Mouse (Mus musculus) lung, adult 2 months (tissue): ENCODE measurements around the gene Xdh. TPM values are rescaled to one million over a fixed set of nuclear protein-coding genes. Genes with fewer than 3 reads are reported as not detected.

ENCODE experiments used
- DNase-seq: peaks from one replicate; pipeline ENCODE4 v3.0.0; 2022
- H3K4me1 ChIP-seq: fragments of 200-500 bp; 2 replicates; pipeline ENCODE4 v1.6.1; 2011; ENCODE audit warnings: low read length; ENCODE audit not compliant: control insufficient read depth, insufficient read depth
- H3K4me3 ChIP-seq: fragments of 200-500 bp; replicated peaks from 2 replicates; pipeline ENCODE3; 2011; ENCODE audit warnings: low read depth, mild to moderate bottlenecking, control low read depth, low read length; ENCODE audit errors: extremely low read depth
- CTCF ChIP-seq: fragments of 200-500 bp; IDR thresholded peaks from 2 replicates; pipeline ENCODE4 v1.5.1; 2011; ENCODE audit warnings: mild to moderate bottlenecking, low read length, control low read depth; ENCODE audit not compliant: insufficient read depth
- POLR2A ChIP-seq: fragments of 200-500 bp; IDR thresholded peaks from 2 replicates; pipeline ENCODE4 v1.6.1; 2011; ENCODE audit warnings: low read depth, mild to moderate bottlenecking, control low read depth, low read length, borderline replicate concordance; ENCODE audit errors: extremely low read depth
- WGBS: fragments of 180-500 bp; shearing (Covaris S2); methylation state at CpG from one replicate; pipeline ENCODE4 v1.1.7; 2018; 5-methylcytosine and 5-hydroxymethylcytosine counted together
- polyA plus RNA-seq: library from polyadenylated mRNA; depleted of rRNA; stranded (reverse); fragments of >200 nt; gene quantifications from 2 replicates; pipeline ENCODE4 v1.2.3, GENCODE M21; 2012; rRNA removed

Xdh gene
- polyA plus RNA-seq, 1 experiment, result 141 TPM

GRCm38 (mm10) chr17:73836601-73837000 is 113.4 kb downstream of the Xdh start:
- WGBS, result 88% methylated on average over 3 of the region's 3 CpGs
- H3K4me1 ChIP-seq, result no peaks in the 10 kb centered on the region
- no peak for DNase-seq
- no peak overlapping the region for H3K4me3 ChIP-seq
- TF ChIP-seq CTCF, result no peak
- TF ChIP-seq POLR2A, result no peak

Other genes starting within 250 kb of the Xdh start
- gene Galnt14, start 239.7 kb downstream of the Xdh start, polyA plus RNA-seq, result 0.08 TPM in 1 of 2 replicates, not detected in the other
- gene Ehd3, start 146.1 kb downstream of the Xdh start, polyA plus RNA-seq, result 11.3 and 12.7 TPM in 2 replicates
- gene Srd5a2, start 97.7 kb upstream of the Xdh start, polyA plus RNA-seq, result not detected in 2 replicates